Mouse (Mus musculus) c-Kit-positive CD71-positive TER-119-negative erythroid progenitor cells, embryonic 14.5 days (primary cell): ENCODE data around the gene Gm8653.
"Not testable (repeated sequence)": the region's sequence is repeated elsewhere in the genome, so short reads cannot be mapped to it uniquely, and the experiment has no call there.

Experiments used
- DNase-seq: peaks from one replicate; pipeline ENCODE4 v3.0.0-alpha.2; 2013; ENCODE audit warnings: low read depth

Gene Gm8653

GRCm38 (mm10) chr7:22201164-22201563 is at the start of gene Gm8653:
TSS of gene Gm8653 (minus strand) at chr7:22201264.
- not testable (repeated sequence) for DNase-seq

GRCm38 (mm10) chr7:22229384-22229783 is 28.3 kb upstream of the Gm8653 start, which contains the start of gene Gm8453:
TSS of gene Gm8453 (minus strand) at chr7:22229484.
- DNase-seq = not testable (repeated sequence)

GRCm38 (mm10) chr7:22189077-22189476 is 12.0 kb downstream of the Gm8653 start, which contains the start of gene Vmn1r143:
TSS of gene Vmn1r143 (plus strand) at chr7:22189377.
- not testable (repeated sequence) for DNase-seq

- not testable (repeated sequence) for DNase-seq
Measured at GRCm38 (mm10) chr7:22163935-22164334, 37.1 kb downstream of the Gm8653 start, which contains the start of gene Vmn1r142. TSS of gene Vmn1r142 (minus strand) at chr7:22164035.
